ENCODE assay signal across 8 mouse cellular contexts in the genomic region with DNA sequence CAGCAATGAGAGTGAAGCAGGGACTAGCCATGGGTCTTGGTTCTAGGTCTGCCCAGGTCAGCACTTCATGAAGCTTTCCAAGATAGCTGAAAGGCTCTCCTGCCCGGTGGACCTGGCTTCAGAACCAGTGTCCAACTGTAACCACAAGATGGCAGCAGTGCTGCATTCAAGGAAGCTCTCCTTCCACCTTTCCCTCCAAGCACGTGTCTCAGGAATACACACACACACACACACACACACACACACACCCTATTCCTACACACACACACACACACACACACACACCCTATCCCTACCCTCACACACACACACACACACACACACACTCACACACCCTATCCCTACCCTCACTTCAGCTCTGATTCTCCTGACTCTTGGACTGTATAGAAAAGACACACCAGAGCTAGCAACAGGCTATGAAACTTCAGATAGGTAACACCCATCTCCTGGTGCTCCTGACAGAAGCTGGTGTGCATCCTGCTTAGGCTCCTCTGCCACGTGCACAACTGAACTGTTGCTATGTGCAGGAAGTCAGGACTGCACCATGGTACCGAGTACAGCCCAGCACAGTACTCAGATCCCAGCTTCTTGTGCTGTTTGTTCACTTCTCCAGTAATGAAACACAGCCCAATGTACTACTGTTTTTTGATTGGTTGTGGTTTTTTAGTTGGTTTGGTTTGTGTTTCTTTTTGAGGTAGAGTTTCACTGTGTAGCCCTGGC. TPM values are rescaled to one million over a fixed set of nuclear protein-coding genes. Genes with fewer than 3 reads are reported as not detected.
DNase-seq lines count a peak whose midpoint lies in the region; ATAC-seq lines count a peak whose summit lies in the region.

No protein-coding gene starts in this region.

- H3K4me3 ChIP-seq in hindbrain, embryonic 11.5 days (ENCODE audit: low read depth, low read length), result no peak overlapping the region
- H3K4me3 ChIP-seq in lung, embryonic 16.5 days (ENCODE audit: low read length), result no peak overlapping the region

- H3K4me2 ChIP-seq in hindbrain, embryonic 11.5 days (replicated peaks; ENCODE audit: low read depth, low read length), result no peak overlapping the region
- H3K4me2 ChIP-seq in lung, embryonic 16.5 days (ENCODE audit: low read depth, low read length), result no peak overlapping the region

- H3K27me3 ChIP-seq in hindbrain, embryonic 11.5 days (ENCODE audit: control insufficient read depth, insufficient read depth, low read length), result no peaks in the 10 kb centered on the region
- no peaks in the 10 kb centered on the region for H3K27me3 ChIP-seq in lung, embryonic 16.5 days (ENCODE audit: control insufficient read depth, insufficient read depth, low read depth, low read length)

- 28% methylated on average over 4 of the region's 4 CpGs for WGBS in hindbrain, embryonic 11.5 days
- 21% methylated on average over 4 of the region's 4 CpGs for WGBS in lung, embryonic 16.5 days

- no peak overlapping the region for H3K9ac ChIP-seq in hindbrain, embryonic 11.5 days (ENCODE audit: low read depth, low read length)
- H3K9ac ChIP-seq in lung, embryonic 16.5 days (ENCODE audit: low read length), result no peak overlapping the region

- H3K27ac ChIP-seq in hindbrain, embryonic 11.5 days (ENCODE audit: low read depth, low read length), result no peak overlapping the region
- no peak overlapping the region for H3K27ac ChIP-seq in lung, embryonic 16.5 days (ENCODE audit: low read length)

- no peaks in the 10 kb centered on the region for H3K4me1 ChIP-seq in hindbrain, embryonic 11.5 days (replicated peaks; ENCODE audit: control insufficient read depth, insufficient read depth, low read length)
- no peaks in the 10 kb centered on the region for H3K4me1 ChIP-seq in lung, embryonic 16.5 days (replicated peaks; ENCODE audit: control insufficient read depth, insufficient read depth, low read length)

- H3K36me3 ChIP-seq in hindbrain, embryonic 11.5 days (ENCODE audit: control insufficient read depth, insufficient read depth, low read length), result no peaks in the 10 kb centered on the region
- no peaks in the 10 kb centered on the region for H3K36me3 ChIP-seq in lung, embryonic 16.5 days (ENCODE audit: control insufficient read depth, insufficient read depth, low read length)

- H3K9me3 ChIP-seq in hindbrain, embryonic 11.5 days (ENCODE audit: control insufficient read depth, low read length), result no peaks in the 10 kb centered on the region
- H3K9me3 ChIP-seq in lung, embryonic 16.5 days (ENCODE audit: control insufficient read depth, low read length), result no peaks in the 10 kb centered on the region

- ATAC-seq in hindbrain, embryonic 11.5 days (ENCODE audit: low FRiP score), result peak; percentile 86
- peak; percentile 82 for ATAC-seq in lung, embryonic 16.5 days (ENCODE audit: low read depth)

- DNase-seq in MEL-GATA-1-ER (ENCODE audit: extremely low read depth, low read depth), result peak; percentile 60
- peak; percentile 74 for DNase-seq in cerebellum, adult 8-10 months
- peak; percentile 71 to 92 for DNase-seq in frontal cortex, adult 2 months (ENCODE audit: extremely low spot score in 1 of 2, low spot score in 1 of 2)
- DNase-seq in hindbrain, embryonic 11.5 days (ENCODE audit: low spot score), result peak; percentile 84
- DNase-seq in layer of hippocampus, adult 9-11 months, result peak; percentile 67
- peak; percentile 82 for DNase-seq in ovary, postnatal 14 days (ENCODE audit: low spot score)
- peak; percentile 25 to 74 for DNase-seq in thymus, postnatal 10 days (ENCODE audit: low spot score in 2 of 2)

RNA-seq across cellular contexts. Expression of gene Hmox1, which starts 21.6 kb away (rescaled TPM):
- polyA plus RNA-seq in frontal cortex, adult 2 months (2012; rRNA removed), result 9.8 TPM in 2 replicates
- polyA plus RNA-seq in hindbrain, embryonic 11.5 days (2014; fragmentation: Nextera tagmentation; extraction: Ambion mirVana), result 9.2 and 15.1 TPM in 2 replicates
- 36.5 and 43.7 TPM in 2 replicates for polyA plus RNA-seq in lung, embryonic 16.5 days (2015; fragmentation: Nextera tagmentation; extraction: Ambion mirVana)

RNA-seq across cellular contexts. Expression of gene Mcm5, which starts 37.6 kb away (rescaled TPM):
- 7.5 and 7.6 TPM in 2 replicates for polyA plus RNA-seq in frontal cortex, adult 2 months (2012; rRNA removed)
- polyA plus RNA-seq in hindbrain, embryonic 11.5 days (2014; fragmentation: Nextera tagmentation; extraction: Ambion mirVana), result 133 and 155 TPM in 2 replicates
- 171 and 172 TPM in 2 replicates for polyA plus RNA-seq in lung, embryonic 16.5 days (2015; fragmentation: Nextera tagmentation; extraction: Ambion mirVana)

RNA-seq across cellular contexts. Expression of gene Tom1, which starts 38.3 kb away (rescaled TPM):
- polyA plus RNA-seq in frontal cortex, adult 2 months (2012; rRNA removed), result 49.6 and 52.8 TPM in 2 replicates
- 25.0 and 25.2 TPM in 2 replicates for polyA plus RNA-seq in hindbrain, embryonic 11.5 days (2014; fragmentation: Nextera tagmentation; extraction: Ambion mirVana)
- 19.8 and 22.1 TPM in 2 replicates for polyA plus RNA-seq in lung, embryonic 16.5 days (2015; fragmentation: Nextera tagmentation; extraction: Ambion mirVana)

Comparison
In these comparisons a context has a peak if more than half of its experiments do, and no peak if none do; other contexts are left out.
1. RNA of gene Mcm5, which starts 37.6 kb away (polyA plus RNA-seq): 171 to 172 TPM in lung, embryonic 16.5 days and 133 to 155 TPM in hindbrain, embryonic 11.5 days; 7.5 to 7.6 TPM in frontal cortex, adult 2 months; every median in the first group is over 10 times any median in the second.
2. Peak in every context shown above with its lines, with median percentiles within 50 percentile points of each other: DNase-seq.